Mouse (Mus musculus) cerebellum, postnatal 14 days (tissue): ENCODE measurements around the gene Clp1.

Experiments used
- DNase-seq, 2 experiments: peaks; one replicate each; pipeline ENCODE4 v3.0.0; 2021; ENCODE audit warnings: mixed read lengths in 2 of 2

Gene Clp1

GRCm38 (mm10) chr2:84727172-84727858, at the start of gene Clp1:
Gene Clp1, minus strand, starts transcription at chr2:84727350.
- DNase-seq: peak; percentile 95 to 96

DNA sequence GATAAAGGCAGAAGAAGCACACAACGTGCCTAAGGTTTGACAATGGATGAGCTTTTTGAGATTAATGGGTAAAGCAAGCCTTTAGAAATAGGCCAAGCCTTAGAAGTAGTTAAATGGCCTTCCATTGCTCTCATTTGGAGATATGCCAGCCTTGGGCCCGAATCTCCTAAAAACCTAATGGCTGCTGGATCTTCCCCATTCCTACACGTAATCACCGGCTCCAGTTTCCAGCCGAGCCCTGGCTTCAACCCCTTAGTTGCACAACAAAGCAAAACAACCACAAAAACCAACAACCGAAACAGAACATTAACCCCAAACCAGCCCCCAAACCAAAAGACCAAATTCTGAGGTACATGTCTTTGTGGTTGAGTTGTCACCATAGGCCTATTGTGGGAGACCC, 48.5 kb upstream of the Clp1 start:
- DNase-seq: peak; percentile 20 to 29

DNA sequence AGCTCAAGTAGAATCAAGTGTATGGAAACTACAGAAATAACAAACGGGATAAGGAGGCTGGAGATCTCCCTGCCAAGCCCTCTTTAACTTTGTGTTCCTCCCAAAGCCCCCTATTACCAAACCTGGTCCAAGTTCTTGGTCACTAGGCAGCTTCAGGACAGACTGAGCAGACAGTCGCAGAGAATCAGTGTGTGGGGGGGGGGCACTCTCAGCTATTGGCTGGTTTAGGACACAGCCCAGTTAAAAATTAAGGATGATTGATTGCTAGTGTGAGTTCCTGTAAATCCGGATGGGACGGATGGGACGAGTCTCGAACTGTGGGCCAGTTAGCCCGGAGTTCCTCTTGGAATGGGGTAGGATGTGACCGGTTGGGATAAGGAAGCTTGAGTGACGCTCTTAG, 48.1 kb upstream of the Clp1 start, which contains the start of gene Serping1:
Gene Serping1, minus strand, starts transcription at position 204 of the 400 bp plus-strand sequence.
- peak; percentile 17 to 25 for DNase-seq

DNA sequence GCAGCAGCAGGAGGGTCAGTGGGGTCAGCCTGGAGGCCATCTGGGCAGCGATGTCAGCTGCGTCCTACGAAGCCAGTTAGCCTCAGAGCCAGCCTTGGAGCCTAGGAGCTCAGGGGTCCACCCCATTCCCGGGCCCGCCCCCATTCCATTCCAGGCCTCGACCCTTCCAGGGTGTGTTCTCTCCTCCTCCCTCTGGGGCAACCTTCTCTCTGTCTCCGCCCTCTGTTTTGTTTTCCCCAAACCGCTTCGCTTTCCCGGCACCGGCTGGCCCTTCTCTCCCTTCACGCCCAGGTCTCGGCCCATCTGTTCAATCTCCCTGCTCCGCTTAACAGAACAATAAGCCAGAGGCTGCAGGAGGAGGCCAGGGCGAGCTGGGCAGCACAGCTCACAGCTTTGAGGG, 47.6 kb upstream of the Clp1 start:
- peak; percentile 71 to 78 for DNase-seq

- DNase-seq: peak in 1 of 2 experiments; percentile 29
Observed at GRCm38 (mm10) chr2:84773195-84773594, 46.0 kb upstream of the Clp1 start.

DNA sequence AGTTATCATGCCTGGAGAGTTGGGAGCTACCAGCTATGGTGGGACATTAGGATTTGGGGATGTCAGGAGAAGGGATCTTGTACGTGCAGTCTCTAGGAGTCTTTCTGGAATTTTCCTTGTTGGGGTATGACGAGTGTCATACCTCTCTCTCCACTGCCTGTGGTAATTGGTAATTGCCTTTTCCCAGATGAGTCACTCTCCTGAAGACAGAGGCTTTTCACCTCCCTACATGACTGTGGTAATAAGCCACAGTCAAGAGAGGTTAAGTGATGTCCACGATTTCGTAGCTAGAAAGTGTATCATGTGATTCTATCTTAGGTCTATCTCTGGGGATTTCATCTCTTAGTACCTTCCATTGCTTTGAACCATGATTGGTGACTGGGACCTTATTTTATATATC, 45.3 kb upstream of the Clp1 start:
- no peak for DNase-seq

DNA sequence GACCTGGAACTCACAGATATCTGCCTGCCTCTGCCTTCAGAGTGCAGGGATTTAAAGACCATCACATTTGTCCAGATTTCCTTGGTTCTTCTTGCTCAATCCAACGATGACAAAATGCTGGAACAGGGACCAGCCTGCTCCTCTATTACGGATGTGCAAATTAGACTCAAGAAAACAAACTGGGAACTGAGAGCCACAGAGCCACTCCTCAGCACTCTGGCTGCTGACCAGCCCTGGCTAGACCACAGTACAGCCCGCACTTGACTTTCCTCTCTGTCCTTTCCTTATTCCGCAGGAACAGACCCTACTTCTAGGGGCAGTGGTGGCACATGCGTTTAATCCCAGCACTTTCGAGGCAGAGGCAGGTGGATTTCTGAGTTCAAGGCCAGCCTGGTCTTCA, 43.4 kb upstream of the Clp1 start:
- DNase-seq: no peak

DNA sequence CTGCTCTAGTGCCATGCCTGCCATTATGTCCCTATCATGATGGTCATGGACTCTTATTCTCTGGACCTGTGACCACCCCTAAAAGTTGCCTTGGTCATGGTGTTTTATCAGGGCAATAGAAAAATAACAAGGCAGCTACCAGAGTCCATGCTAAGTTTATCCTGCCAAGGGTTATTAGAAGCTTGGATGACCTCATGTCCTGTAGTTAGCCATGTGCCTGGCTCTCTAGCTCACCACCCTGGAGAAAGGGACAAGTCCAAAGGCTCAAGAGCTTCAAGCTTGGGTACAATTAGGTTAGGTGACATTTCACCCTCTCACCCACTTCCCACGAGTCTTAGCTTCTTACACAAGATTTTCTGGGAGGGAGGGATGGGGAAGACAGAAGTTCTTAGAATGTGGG, 35.7 kb upstream of the Clp1 start:
- DNase-seq: no peak

DNA sequence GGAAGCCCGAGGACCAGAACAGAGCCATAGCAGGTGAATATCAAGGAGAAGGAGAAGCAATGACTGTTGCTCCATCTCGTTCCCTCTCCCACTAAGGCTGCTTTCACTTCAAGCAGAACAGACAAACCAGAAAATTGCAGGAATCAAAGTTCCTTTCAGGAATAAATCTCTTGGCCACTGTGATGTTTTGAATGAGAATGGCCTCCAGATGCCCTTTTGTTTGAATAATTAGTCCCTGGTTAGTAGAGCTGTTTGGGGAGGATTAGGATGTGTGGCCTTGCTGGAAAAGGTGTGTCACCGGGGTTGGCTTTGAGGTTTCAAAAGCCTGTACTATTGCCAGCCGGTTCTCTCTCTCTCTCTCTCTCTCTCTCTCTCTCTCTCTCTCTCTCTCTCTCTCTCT, 35.1 kb upstream of the Clp1 start:
- no peak for DNase-seq

- DNase-seq: no peak
Observed at GRCm38 (mm10) chr2:84761840-84762239, 34.7 kb upstream of the Clp1 start.

- DNase-seq: no peak
Observed at GRCm38 (mm10) chr2:84761309-84761708, 34.2 kb upstream of the Clp1 start.

- no peak for DNase-seq
Observed at GRCm38 (mm10) chr2:84760777-84761176, 33.6 kb upstream of the Clp1 start.

DNA sequence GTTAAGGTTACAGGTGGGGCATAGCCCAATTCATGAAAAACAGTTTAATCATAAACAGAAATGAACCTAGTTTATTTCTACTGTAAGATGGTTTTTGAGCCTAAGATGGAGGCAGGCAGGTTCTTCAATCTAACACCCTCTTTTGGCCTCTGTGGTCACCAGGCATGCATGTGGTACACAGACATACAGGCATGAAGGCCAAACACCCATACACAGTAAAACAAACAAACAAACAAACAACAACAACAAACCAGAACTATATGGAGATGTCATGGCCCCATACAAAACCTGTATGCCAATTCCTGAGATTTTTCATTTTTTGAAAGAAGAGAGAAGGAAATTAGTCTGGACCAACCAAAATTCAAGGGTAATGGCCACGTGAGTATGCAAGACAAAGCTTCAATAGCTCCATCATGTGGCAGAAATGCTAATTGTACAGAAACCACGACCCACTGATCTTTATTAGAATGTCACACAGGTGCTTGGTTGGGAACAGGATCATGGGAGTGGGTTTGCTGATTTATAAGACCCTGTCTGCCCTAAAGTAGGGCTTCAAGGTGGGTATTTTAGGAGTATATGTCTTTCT, 31.5 kb upstream of the Clp1 start:
- DNase-seq: peak; percentile 75 to 81

DNA sequence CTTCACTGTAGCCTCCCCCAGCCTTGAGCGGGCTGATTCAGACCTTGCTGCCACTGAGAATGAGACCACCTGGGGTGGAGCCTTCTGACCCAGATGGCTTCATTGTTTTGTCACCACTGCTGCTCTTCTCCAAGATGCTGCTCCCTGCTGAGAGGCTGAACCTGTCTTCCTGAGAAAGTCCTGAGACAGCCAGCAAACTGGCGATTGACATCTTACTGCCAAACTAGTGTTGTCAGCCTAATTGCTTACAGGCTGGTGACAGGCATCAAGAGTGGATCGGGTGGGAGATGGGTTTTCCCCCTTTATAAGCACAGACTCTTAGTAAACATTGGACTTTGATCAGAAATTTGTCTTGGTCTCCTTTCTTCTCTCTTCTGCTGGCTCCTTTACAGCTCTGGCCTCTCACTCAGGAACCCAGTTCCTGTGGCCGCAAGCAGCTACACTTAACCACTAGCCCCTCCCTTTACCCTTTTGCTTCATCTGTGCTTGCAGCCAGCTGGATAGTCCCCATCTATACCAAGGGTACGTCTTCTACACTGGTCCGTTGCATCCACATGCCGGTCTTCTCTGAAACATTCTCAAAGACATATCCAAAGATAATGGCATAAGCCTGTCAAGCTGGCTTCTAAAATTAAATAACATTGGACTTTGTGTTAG, 30.0 kb upstream of the Clp1 start:
- DNase-seq: no peak

DNA sequence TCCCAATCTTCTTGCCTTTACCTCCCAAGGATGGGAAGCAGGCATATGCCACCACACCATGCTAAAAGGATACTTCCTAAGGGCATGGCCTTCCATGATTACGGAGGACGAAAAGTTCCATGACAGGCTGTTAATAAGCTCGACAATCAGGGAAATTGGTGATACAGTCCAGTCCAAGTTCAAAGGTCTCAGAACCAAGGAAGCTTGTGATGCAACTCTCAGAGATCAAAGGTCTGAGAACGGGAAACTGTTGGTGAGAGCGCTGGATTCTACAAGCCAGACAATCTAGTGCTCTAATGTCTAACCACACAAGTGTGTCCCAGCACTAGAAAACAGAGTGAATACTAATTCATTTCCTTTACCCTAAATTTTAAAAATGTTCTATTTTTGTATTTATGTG, 29.1 kb upstream of the Clp1 start:
- no peak for DNase-seq

DNA sequence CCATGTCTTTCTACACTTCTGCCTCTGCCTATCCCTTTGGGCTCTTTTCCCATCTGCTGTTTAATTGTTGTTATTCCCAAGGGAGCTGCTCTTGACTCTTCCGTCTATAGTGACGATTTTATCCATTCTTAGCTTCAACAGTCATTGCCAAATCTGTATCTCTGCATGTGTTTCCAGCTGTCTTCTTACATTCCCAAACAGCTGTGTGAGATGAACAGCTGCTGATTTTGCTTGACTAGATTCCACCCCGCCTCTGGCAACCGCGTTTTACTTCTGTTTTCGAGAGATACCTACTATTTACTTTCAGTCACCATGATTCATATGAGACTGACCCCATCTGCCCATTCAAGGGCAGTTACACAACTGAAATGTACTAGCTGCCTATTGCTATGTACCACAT, 23.0 kb upstream of the Clp1 start:
- DNase-seq: no peak

GRCm38 (mm10) chr2:84744126-84744525, 17.0 kb upstream of the Clp1 start:
- peak in 1 of 2 experiments; percentile 31 for DNase-seq

DNA sequence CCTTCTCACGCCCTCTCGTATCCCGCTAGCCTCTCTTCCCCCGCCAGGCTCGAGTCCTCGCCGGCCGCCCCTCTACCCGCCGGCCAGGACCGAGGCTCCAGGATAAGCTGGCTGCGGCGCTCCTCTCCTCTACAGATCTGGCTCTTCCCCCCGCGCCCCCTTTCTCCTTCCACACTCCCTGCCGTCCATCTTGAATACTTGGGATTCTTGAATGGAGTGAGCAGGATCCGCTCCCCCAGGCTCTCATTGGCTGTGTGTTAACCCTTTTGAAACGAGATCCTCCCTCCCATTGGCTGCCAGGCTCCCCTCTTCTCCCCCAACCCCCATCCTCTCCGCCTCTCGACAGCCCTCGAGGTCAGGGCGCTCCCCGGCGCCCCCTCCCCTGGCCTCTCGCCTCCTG, 16.4 kb upstream of the Clp1 start, which contains the start of gene Gm19426:
Gene Gm19426, minus strand, starts transcription at position 95 of the 400 bp plus-strand sequence.
- DNase-seq: peak; percentile 84 to 86

- peak; percentile 63 to 75 for DNase-seq
Observed at GRCm38 (mm10) chr2:84742451-84743283, 15.5 kb upstream of the Clp1 start.

DNA sequence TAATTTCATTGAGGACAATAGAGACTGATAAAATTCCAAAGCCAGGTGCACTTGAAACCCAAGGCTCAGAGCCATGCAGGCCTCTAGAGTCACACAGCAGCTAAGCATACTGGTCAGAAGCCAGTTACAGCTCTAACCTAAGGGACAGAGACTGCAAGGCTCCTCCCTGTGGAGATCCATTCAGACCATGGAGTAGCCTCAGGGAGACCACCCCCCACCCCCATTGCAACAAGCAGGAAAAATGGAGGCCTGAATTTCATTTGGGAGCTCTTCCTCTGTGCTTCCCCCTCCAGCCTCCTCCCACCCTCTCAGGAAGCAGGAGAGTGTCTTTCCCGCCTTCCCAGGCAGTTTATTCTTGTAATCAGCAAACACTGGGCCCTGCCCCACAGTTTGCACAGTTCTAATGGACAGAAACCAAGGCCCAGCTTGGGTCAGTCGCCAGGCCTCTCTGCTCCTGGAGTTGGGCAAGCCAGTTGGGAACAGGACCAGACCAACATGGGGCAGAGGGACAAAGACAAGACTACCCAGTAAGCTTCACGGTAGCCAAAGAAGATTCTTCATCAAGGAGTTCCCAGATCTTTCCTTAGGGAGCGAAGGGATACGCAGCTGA, 14.8 kb upstream of the Clp1 start:
- no peak for DNase-seq

DNA sequence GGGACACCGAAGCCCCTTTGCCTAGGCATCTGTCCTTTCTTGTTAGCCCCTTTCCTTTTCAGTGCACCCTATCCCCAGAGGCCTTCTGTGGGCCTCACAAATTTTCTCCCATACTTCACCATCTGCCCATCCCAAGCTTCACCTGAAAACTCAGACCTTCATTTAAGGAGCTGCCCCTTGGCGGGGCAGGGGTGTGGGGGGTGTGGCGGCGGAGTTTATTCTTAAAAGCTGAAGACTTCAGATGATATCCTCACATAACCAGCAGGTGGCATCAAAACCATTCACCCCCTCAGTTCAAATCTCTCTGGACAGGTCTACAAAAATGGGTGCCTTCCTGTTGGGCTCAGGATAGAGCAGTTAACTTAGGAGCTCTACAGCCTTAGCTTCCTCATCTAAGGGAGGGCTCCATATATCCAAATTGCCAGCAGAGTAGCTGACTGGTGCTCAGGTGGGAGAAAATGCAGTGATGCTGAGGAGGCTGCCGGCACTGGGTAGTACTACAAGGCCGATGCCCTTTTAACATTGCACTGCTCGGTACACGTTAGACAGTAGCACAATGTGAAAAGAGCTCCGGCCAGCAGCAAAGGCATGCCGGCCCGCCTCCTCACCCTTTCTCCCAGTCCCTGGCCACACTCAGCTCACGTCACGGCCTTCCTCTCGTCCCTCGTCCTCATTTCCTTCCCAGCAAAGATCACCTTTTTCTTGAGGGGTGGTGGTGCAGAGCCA, 13.6 kb upstream of the Clp1 start:
- peak; percentile 18 to 29 for DNase-seq
